Mouse (Mus musculus) CH12.LX (cell line): Measurements from ENCODE around the gene Wdr34. TPM values are rescaled to one million over a fixed set of nuclear protein-coding genes. Genes with fewer than 3 reads are reported as not detected.

ENCODE experiments used
- DNase-seq: peaks from one replicate; pipeline ENCODE4 v3.0.0-alpha.2; 2013; ENCODE audit errors: extremely low read depth
- H3K27ac ChIP-seq: 2 replicates; pipeline ENCODE4 v1.5.1; 2012; ENCODE audit warnings: low read depth, mild to moderate bottlenecking, control low read depth, moderate library complexity; ENCODE audit not compliant: insufficient read depth
- H3K27me3 ChIP-seq: replicated peaks from 2 replicates; pipeline ENCODE3; 2012; ENCODE audit warnings: inconsistent platforms
- H3K36me3 ChIP-seq, 2 experiments: replicated peaks in 1 of 2; 2 replicates each; pipeline versions ENCODE3 to v1.6.1; 2012; ENCODE audit warnings: inconsistent platforms in 1 of 2, low read length in 1 of 2, mild to moderate bottlenecking in 1 of 2, mixed read lengths in 1 of 2, moderate library complexity in 1 of 2; ENCODE audit not compliant: control insufficient read depth in 1 of 2, insufficient read depth in 1 of 2
- H3K4me1 ChIP-seq, 2 experiments: 2 replicates each; pipeline ENCODE4 v1.6.1; 2012; ENCODE audit warnings: inconsistent platforms in 1 of 2, moderate library complexity in 1 of 2; ENCODE audit not compliant: insufficient read depth in 2 of 2, control insufficient read depth in 1 of 2
- H3K4me2 ChIP-seq: 2 replicates; pipeline ENCODE4 v1.6.1; 2012; ENCODE audit warnings: low read depth, mild to moderate bottlenecking, control low read depth; ENCODE audit not compliant: poor library complexity, insufficient read depth, severe bottlenecking
- H3K4me3 ChIP-seq, 3 experiments: fragments of 150-350 bp in 1 of 3; sonication (generic) in 1 of 3; replicated peaks in 1 of 3; 2 replicates each; pipeline versions ENCODE3 to v1.5.1; 2011 to 2012; ENCODE audit warnings: low read depth in 2 of 3, low read length in 2 of 3, mild to moderate bottlenecking in 2 of 3, moderate library complexity in 2 of 3, control low read depth in 1 of 3, improper control_type of control experiment in 1 of 3, inconsistent platforms in 1 of 3, mixed read lengths in 1 of 3; ENCODE audit not compliant: poor library complexity in 1 of 3
- H3K79me2 ChIP-seq: replicated peaks from 2 replicates; pipeline ENCODE4 v1.6.1; 2012; ENCODE audit warnings: mild to moderate bottlenecking, moderate library complexity; ENCODE audit not compliant: control insufficient read depth, poor library complexity, insufficient read depth, severe bottlenecking; ENCODE audit errors: extremely low read depth
- H3K9ac ChIP-seq: 2 replicates; pipeline ENCODE4 v1.6.1; 2012; ENCODE audit warnings: low read depth, mild to moderate bottlenecking, control low read depth, moderate library complexity; ENCODE audit not compliant: insufficient read depth
- H3K9me3 ChIP-seq: replicated peaks from 2 replicates; pipeline ENCODE3; 2012; ENCODE audit warnings: low read length, inconsistent platforms, mixed read lengths
- BHLHE40 ChIP-seq: IDR thresholded peaks from 2 replicates; pipeline ENCODE4 v1.6.1; 2011; ENCODE audit warnings: mild to moderate bottlenecking, low read depth, low read length, improper control_type of control experiment
- CHD1 ChIP-seq: IDR thresholded peaks from 2 replicates; pipeline ENCODE4 v1.6.1; 2012; ENCODE audit warnings: low read depth, low read length, improper control_type of control experiment, inconsistent platforms
- E2F4 ChIP-seq: IDR thresholded peaks from 2 replicates; pipeline ENCODE4 v1.6.1; 2011; ENCODE audit warnings: low read depth, low read length, improper control_type of control experiment; ENCODE audit not compliant: insufficient replicate concordance
- EP300 ChIP-seq: IDR thresholded peaks from 2 replicates; pipeline ENCODE4 v1.6.1; 2011; ENCODE audit warnings: low read length, improper control_type of control experiment
- ETS1 ChIP-seq: conservative IDR thresholded peaks from 2 replicates; pipeline ENCODE4 v1.6.1; 2012; ENCODE audit warnings: low read depth, mild to moderate bottlenecking, inconsistent platforms, low read length, improper control_type of control experiment, moderate library complexity
- GABPA ChIP-seq: IDR thresholded peaks from 2 replicates; pipeline ENCODE4 v1.6.1; 2012; ENCODE audit warnings: low read depth, low read length, improper control_type of control experiment, inconsistent platforms; ENCODE audit not compliant: insufficient replicate concordance
- HCFC1 ChIP-seq: IDR thresholded peaks from 2 replicates; pipeline ENCODE4 v1.6.1; 2012; ENCODE audit warnings: low read depth, mild to moderate bottlenecking, inconsistent platforms, low read length, improper control_type of control experiment
- IRF4 ChIP-seq: IDR thresholded peaks from 2 replicates; pipeline ENCODE4 v1.6.1; 2014; ENCODE audit warnings: low read depth, mild to moderate bottlenecking, inconsistent platforms, low read length, improper control_type of control experiment
- JUN ChIP-seq: IDR thresholded peaks from 2 replicates; pipeline ENCODE4 v1.6.1; 2011; ENCODE audit warnings: low read depth, mild to moderate bottlenecking, low read length, improper control_type of control experiment, moderate library complexity; ENCODE audit not compliant: insufficient read depth
- JUND ChIP-seq: conservative IDR thresholded peaks from 2 replicates; pipeline ENCODE4 v1.6.1; 2011; ENCODE audit warnings: low read depth, low read length, improper control_type of control experiment
- MAFK ChIP-seq: IDR thresholded peaks from 2 replicates; pipeline ENCODE4 v1.6.1; 2011; ENCODE audit warnings: low read length, improper control_type of control experiment; ENCODE audit not compliant: insufficient replicate concordance
- MAX ChIP-seq: IDR thresholded peaks from 2 replicates; pipeline ENCODE4 v1.6.1; 2011; ENCODE audit warnings: low read length, improper control_type of control experiment
- MEF2A ChIP-seq: IDR thresholded peaks from 2 replicates; pipeline ENCODE4 v1.6.1; 2014; ENCODE audit warnings: low read depth, mild to moderate bottlenecking, inconsistent platforms, low read length, improper control_type of control experiment, borderline replicate concordance
- MXI1 ChIP-seq: IDR thresholded peaks from 2 replicates; pipeline ENCODE4 v1.6.1; 2011; ENCODE audit warnings: mild to moderate bottlenecking, low read depth, low read length, improper control_type of control experiment
- MYC ChIP-seq: IDR thresholded peaks from 2 replicates; pipeline ENCODE4 v1.6.1; 2011; ENCODE audit warnings: low read depth, mild to moderate bottlenecking, improper control_type of control experiment, low read length
- NELFE ChIP-seq: IDR thresholded peaks from 2 replicates; pipeline ENCODE4 v1.6.1; 2011; ENCODE audit warnings: low read depth, low read length, improper control_type of control experiment
- POLR2AphosphoS2 ChIP-seq: IDR thresholded peaks from 2 replicates; pipeline ENCODE4 v1.6.1; 2011; ENCODE audit warnings: low read depth, low read length, improper control_type of control experiment
- RAD21 ChIP-seq: IDR thresholded peaks from 2 replicates; pipeline ENCODE4 v1.6.1; 2011; ENCODE audit warnings: low read depth, mild to moderate bottlenecking, low read length, improper control_type of control experiment, moderate library complexity
- RCOR1 ChIP-seq: conservative IDR thresholded peaks from 2 replicates; pipeline ENCODE4 v1.6.1; 2012; ENCODE audit warnings: low read depth, mild to moderate bottlenecking, inconsistent platforms, low read length, improper control_type of control experiment
- SIN3A ChIP-seq: IDR thresholded peaks from 2 replicates; pipeline ENCODE4 v1.6.1; 2012; ENCODE audit warnings: low read length, improper control_type of control experiment, inconsistent platforms
- SMC3 ChIP-seq: IDR thresholded peaks from 2 replicates; pipeline ENCODE4 v1.6.1; 2011; ENCODE audit warnings: low read depth, low read length, improper control_type of control experiment
- TBP ChIP-seq: conservative IDR thresholded peaks from 2 replicates; pipeline ENCODE4 v1.6.1; 2011; ENCODE audit warnings: low read depth, low read length, improper control_type of control experiment
- TCF12 ChIP-seq: IDR thresholded peaks from 2 replicates; pipeline ENCODE4 v1.6.1; 2014; ENCODE audit warnings: low read depth, mild to moderate bottlenecking, inconsistent platforms, low read length, improper control_type of control experiment
- ZC3H11A ChIP-seq: IDR thresholded peaks from 2 replicates; pipeline ENCODE4 v1.6.1; 2012; ENCODE audit warnings: low read depth, mild to moderate bottlenecking, inconsistent platforms, low read length, improper control_type of control experiment
- ZMIZ1 ChIP-seq: IDR thresholded peaks from 2 replicates; pipeline ENCODE4 v1.6.1; 2012; ENCODE audit warnings: low read depth, mild to moderate bottlenecking, inconsistent platforms, low read length, improper control_type of control experiment
- ZNF384 ChIP-seq: IDR thresholded peaks from 2 replicates; pipeline ENCODE4 v1.6.1; 2012; ENCODE audit warnings: low read depth, low read length, improper control_type of control experiment, inconsistent platforms
- dilution Hi-C: fragments of 300-500 bp; cut with MboI; formaldehyde crosslinking; loops from 2 replicates; pipeline ENCODE4 v1.14.3; 2020; ENCODE audit warnings: low sequenced_read_pairs; ENCODE audit not compliant: extremely low pct_unique_long_range_greater_than_20kb, extremely low pct_ligation_motif_present
- in situ Hi-C: fragments of 300-500 bp; cut with MboI; formaldehyde crosslinking; loops from 3 replicates; pipeline ENCODE4 v1.14.3; 2019; ENCODE audit warnings: low sequenced_read_pairs, low pct_ligation_motif_present, low pct_unique_long_range_greater_than_20kb, mixed read lengths
- polyA plus RNA-seq: library from polyadenylated mRNA; unstranded; fragments of >175 nt; gene quantifications from 2 replicates; pipeline ENCODE4 v1.2.1, GENCODE M21; 2012; ENCODE audit warnings: low read depth; ENCODE audit not compliant: insufficient read length
- total RNA-seq, 2 experiments: library from RNA; depleted of rRNA; stranded (reverse); fragments of 300-350 nt in 1 of 2; fragments of >200 nt in 1 of 2; gene quantifications; 2 replicates each; pipeline ENCODE4 v1.2.3; 2012 to 2014

Gene Wdr34
- total and polyA plus RNA-seq, 3 experiments = 24.7 to 28.0 (median 26.5) TPM

GRCm38 (mm10) chr2:30025454-30025853 is 23.2 kb downstream of the Wdr34 start:
- in situ Hi-C loops = no loop called here
- Histone ChIP-seq H3K4me3 (no peak overlapping the region), H3K4me1 (no peaks in the 10 kb centered on the region), H3K27ac (no peak overlapping the region), H3K4me2 (no peak overlapping the region), H3K9ac (no peak overlapping the region), H3K27me3 (no peaks in the 10 kb centered on the region), H3K79me2 (no peaks in the 10 kb centered on the region), H3K9me3 (no peaks in the 10 kb centered on the region), H3K36me3 (peaks cover 89 to 96% of the 10 kb centered on the region in 2 experiments)
- DNase-seq = no peak
- TF ChIP-seq TBP = no peak
- TF ChIP-seq MAFK = no peak
- no peak for TF ChIP-seq EP300
- TF ChIP-seq RCOR1 = no peak
- no peak for TF ChIP-seq ZNF384
- TF ChIP-seq MAX = no peak
- TF ChIP-seq NELFE = no peak
- TF ChIP-seq BHLHE40 = no peak
- TF ChIP-seq TCF12 = no peak
- TF ChIP-seq MEF2A = no peak
- TF ChIP-seq IRF4 = no peak
- no peak for TF ChIP-seq ETS1
- TF ChIP-seq GABPA = no peak
- TF ChIP-seq CHD1 = no peak
- TF ChIP-seq ZMIZ1 = no peak
- TF ChIP-seq SIN3A = no peak
- no peak for TF ChIP-seq RAD21
- no peak for TF ChIP-seq POLR2AphosphoS2
- dilution Hi-C loops = no loop called here

- no peaks in the 10 kb centered on the region for H3K27me3 ChIP-seq
- dilution Hi-C loops (no loop called here), in situ Hi-C loops (no loop called here)
- no peak overlapping the region for H3K4me2 ChIP-seq
- TF ChIP-seq HCFC1 (no peak), IRF4 (no peak), JUN (no peak), EP300 (no peak), MYC (no peak), SMC3 (no peak), JUND (no peak), RAD21 (no peak), ZC3H11A (no peak), MEF2A (no peak), GABPA (no peak), E2F4 (no peak), TBP (no peak), BHLHE40 (no peak), MXI1 (no peak), RCOR1 (no peak)
- no peak overlapping the region for H3K9ac ChIP-seq
- H3K36me3 ChIP-seq = peaks cover 79 to 95% of the 10 kb centered on the region in 2 experiments
- H3K27ac ChIP-seq = no peak overlapping the region
- no peaks in the 10 kb centered on the region for H3K9me3 ChIP-seq
- no peaks in the 10 kb centered on the region for H3K79me2 ChIP-seq
- no peak for DNase-seq
- H3K4me3 ChIP-seq = no peak overlapping the region
- H3K4me1 ChIP-seq = no peaks in the 10 kb centered on the region
These were observed 34.2 kb downstream of the Wdr34 start for GRCm38 (mm10) chr2:30014326-30014966.
